Mouse (Mus musculus): Measurements from ENCODE around the gene Pxdc1.

GRCm38 (mm10) chr13:34650953-34651352, 2.3 kb downstream of the Pxdc1 start:
- TF ChIP-seq POLR2A (IDR thresholded peaks at IDR 0.05; ENCODE audit: insufficient read depth, low read length) (no peak), CTCF (IDR thresholded peaks at IDR 0.05; ENCODE audit: low read depth, low read length) (no peak)
